Mouse (Mus musculus) lung, adult 10 weeks (tissue): ENCODE measurements around the gene Mgat5b. TPM values are rescaled to one million over a fixed set of nuclear protein-coding genes. Genes with fewer than 3 reads are reported as not detected.

Experiments
- polyA plus RNA-seq: library from polyadenylated mRNA; stranded (reverse); fragments of 350-450 nt; fragmentation: Illumina TruSeq; extraction: RNeasy Lipid Tissue Mini Kit (QIAGEN cat#74804); gene quantifications from one replicate; pipeline ENCODE4 v1.2.3, GENCODE M21; 2014; ENCODE audit warnings: low read depth, low replicate concordance; ENCODE audit not compliant: insufficient read depth

The Mgat5b gene
- not detected for polyA plus RNA-seq

DNA sequence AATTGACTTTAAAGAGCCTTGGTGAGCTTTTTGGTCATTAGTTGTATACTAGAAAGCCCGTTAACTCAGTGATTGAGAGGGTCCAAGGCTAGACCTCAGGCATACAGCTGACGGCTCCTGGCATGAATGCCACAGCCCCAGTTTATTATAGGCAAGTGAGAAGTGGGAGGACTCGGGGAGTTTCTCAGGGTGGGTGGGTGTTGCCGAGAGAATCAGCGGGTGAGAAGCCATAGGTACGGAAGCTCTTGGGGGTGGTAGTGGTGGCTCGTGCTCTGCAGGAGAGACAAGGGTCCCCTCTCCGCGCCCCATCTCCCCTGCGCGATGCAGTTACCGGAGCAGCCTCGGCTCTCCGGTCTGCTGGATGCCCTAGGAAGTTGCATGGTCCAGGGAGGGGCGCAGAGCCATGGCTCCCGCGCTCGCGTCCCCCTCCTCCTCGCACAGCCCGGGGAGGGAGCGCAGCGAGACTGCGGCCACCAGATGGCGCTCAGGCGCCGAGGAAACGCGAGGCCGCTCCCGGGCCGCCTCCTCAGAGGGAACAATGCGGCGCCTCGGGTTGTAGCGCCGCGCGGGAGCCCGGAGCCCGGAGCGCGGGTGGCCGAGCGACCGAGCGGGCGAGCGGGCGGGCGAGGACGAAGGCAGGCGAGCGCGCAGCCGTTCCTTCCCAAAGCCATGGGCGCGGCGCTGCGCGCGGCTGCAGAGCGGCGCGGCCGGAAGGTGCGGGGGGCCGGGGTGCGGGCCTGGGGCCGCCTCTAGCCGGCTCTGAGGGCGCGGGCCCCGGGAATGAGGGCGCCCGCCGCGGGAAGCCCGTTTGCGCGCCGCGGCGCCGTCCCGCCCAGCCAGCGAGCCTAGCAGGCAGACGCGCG lies at the start of gene Mgat5b:
TSS of gene Mgat5b (plus strand) at position 541 of the 863 bp plus-strand sequence.

Other genes starting within 250 kb of the Mgat5b start
- gene St6galnac1, start 143.4 kb upstream of the Mgat5b start, polyA plus RNA-seq, result not detected
- 42.7 TPM for gene Mxra7, start 90.8 kb upstream of the Mgat5b start, polyA plus RNA-seq
- gene Mettl23, start 75.6 kb upstream of the Mgat5b start, polyA plus RNA-seq, result 48.6 TPM
- gene Jmjd6, start 75.4 kb upstream of the Mgat5b start, polyA plus RNA-seq, result 34.6 TPM
- gene Mfsd11, start 66.4 kb upstream of the Mgat5b start, polyA plus RNA-seq, result 12.1 TPM
- 182 TPM for gene Srsf2, start 65.8 kb upstream of the Mgat5b start, polyA plus RNA-seq
- gene Sec14l1, start 196.3 kb downstream of the Mgat5b start, polyA plus RNA-seq, result 56.2 TPM